8 mouse cellular contexts compared by ENCODE assay signal in the genomic region with DNA sequence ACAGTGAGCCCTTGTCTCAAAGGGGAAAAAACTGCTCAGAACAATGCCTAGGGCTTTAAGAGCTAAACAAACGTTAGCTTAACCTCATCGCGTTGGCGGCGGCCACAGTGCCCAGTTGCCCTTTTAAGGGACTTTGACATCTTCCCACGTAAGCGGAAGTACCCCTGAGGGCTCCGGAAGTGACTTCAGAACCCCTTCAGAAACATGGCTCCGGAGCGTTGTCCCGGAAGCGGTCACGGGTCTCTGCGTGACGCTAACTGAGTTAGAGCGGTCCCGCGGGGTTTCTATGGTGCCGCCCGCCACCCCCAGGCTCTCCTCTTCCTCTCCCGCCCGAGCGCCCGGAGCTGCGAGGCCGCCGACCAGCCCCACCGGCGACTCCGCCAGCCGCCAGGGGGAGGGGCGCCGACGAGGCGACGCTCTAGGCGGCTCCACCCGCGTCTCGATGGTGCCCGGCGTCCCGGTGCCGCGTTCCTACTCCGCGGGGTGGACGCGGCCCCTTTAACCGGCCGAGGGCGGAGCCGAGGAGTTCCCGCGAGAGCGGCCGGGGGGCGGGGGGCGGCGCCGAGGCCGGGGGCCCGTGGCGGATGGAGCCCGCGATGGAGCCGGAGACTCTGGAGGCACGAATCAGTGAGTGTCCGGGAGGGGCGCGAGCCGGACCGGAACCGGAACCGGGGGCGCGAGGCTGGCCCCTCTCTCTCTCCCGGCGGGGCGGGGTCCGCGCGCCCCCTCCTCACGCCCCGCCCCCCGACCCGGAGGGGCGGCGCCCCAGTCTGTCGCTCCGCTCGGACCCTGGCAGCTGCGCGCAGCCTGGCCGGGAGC. TPM values are rescaled to one million over a fixed set of nuclear protein-coding genes. Genes with fewer than 3 reads are reported as not detected.
DNase-seq lines count a peak whose midpoint lies in the region; ATAC-seq and TF ChIP-seq lines count a peak whose summit lies in the region.

Gene Gga1, plus strand, starts transcription at position 200 of the 819 bp plus-strand sequence.

- DNase-seq in CD8-positive naive resting alpha-beta T cell, adult 2 months (ENCODE audit: low read depth in 2 of 2, low spot score in 2 of 2), result peak; percentile 94
- DNase-seq in c-Kit-positive CD71-negative TER-119-negative erythroid progenitor cells, embryonic 14.5 days (ENCODE audit: low read depth), result peak; percentile 95
- DNase-seq in forebrain, embryonic 10.5 days (ENCODE audit: extremely low spot score, low spot score), result peak; percentile 98
- peak; percentile 95 to 97 for DNase-seq in kidney, postnatal 25 days
- peak; percentile 80 to 84 (median 84) for DNase-seq in liver, embryonic 14.5 days (ENCODE audit: low read depth in 3 of 3, low spot score in 3 of 3)
- peak; percentile 95 for DNase-seq in neural tube, embryonic 11.5 days (ENCODE audit: low spot score)
- peak; percentile 94 for DNase-seq in stomach, postnatal 0 days (ENCODE audit: low spot score)

- H3K4me3 ChIP-seq in forebrain, embryonic 10.5 days, result peak within 1 kb of the TSS; percentile 77
- H3K4me3 ChIP-seq in heart, embryonic 15.5 days, result peak within 1 kb of the TSS; percentile 88
- H3K4me3 ChIP-seq in liver, embryonic 14.5 days (ENCODE audit: insufficient read depth in 1 of 2, low read depth in 2 of 2, low read length in 2 of 2), result peak within 1 kb of the TSS; percentile 88 to 97
- peak within 1 kb of the TSS; percentile 74 for H3K4me3 ChIP-seq in neural tube, embryonic 11.5 days (ENCODE audit: low read depth, low read length)
- H3K4me3 ChIP-seq in stomach, postnatal 0 days (ENCODE audit: low read depth, low read length), result peak within 1 kb of the TSS; percentile 63

- no peaks in the 10 kb centered on the region for H3K9me3 ChIP-seq in forebrain, embryonic 10.5 days
- no peaks in the 10 kb centered on the region for H3K9me3 ChIP-seq in heart, embryonic 15.5 days (replicated peaks)
- no peaks in the 10 kb centered on the region for H3K9me3 ChIP-seq in liver, embryonic 14.5 days (ENCODE audit: control insufficient read depth, low read length)
- no peaks in the 10 kb centered on the region for H3K9me3 ChIP-seq in neural tube, embryonic 11.5 days (ENCODE audit: control insufficient read depth, low read length)
- no peaks in the 10 kb centered on the region for H3K9me3 ChIP-seq in stomach, postnatal 0 days (ENCODE audit: control insufficient read depth, low read length)

- ATAC-seq in heart, embryonic 15.5 days (replicated peaks; ENCODE audit: insufficient number of reproducible peaks, insufficient read depth, low FRiP score, low read depth), result peak; percentile 92
- ATAC-seq in liver, embryonic 14.5 days (ENCODE audit: insufficient read depth), result peak; percentile 90
- ATAC-seq in neural tube, embryonic 11.5 days (ENCODE audit: insufficient read depth, low FRiP score, low TSS enrichment), result peak; percentile 89
- peak; percentile 88 for ATAC-seq in stomach, postnatal 0 days (ENCODE audit: low FRiP score, low TSS enrichment)

- peaks cover 55% of the 10 kb centered on the region for H3K4me1 ChIP-seq in forebrain, embryonic 10.5 days
- peaks cover 37% of the 10 kb centered on the region for H3K4me1 ChIP-seq in heart, embryonic 15.5 days (replicated peaks)
- H3K4me1 ChIP-seq in liver, embryonic 14.5 days (replicated peaks; ENCODE audit: control insufficient read depth in 2 of 2, insufficient read depth in 2 of 2, low read length in 1 of 2), result peaks cover 16 to 20% of the 10 kb centered on the region in 2 experiments
- peaks cover 6% of the 10 kb centered on the region; the same call in 1 of the 2 replicates for H3K4me1 ChIP-seq in neural tube, embryonic 11.5 days (ENCODE audit: control insufficient read depth, insufficient read depth, low read length)
- peaks cover 7% of the 10 kb centered on the region for H3K4me1 ChIP-seq in stomach, postnatal 0 days (replicated peaks; ENCODE audit: control insufficient read depth, insufficient read depth)

- WGBS in forebrain, embryonic 10.5 days, result under 1% methylated on average over 82 of the region's 95 CpGs
- under 1% methylated on average over 69 of the region's 95 CpGs for WGBS in heart, embryonic 15.5 days
- under 1% methylated on average over 75 of the region's 95 CpGs for WGBS in liver, embryonic 14.5 days (ENCODE audit: insufficient replicate concordance)
- under 1% methylated on average over 72 of the region's 95 CpGs for WGBS in neural tube, embryonic 11.5 days
- WGBS in stomach, postnatal 0 days, result under 1% methylated on average over 67 of the region's 95 CpGs

- TF ChIP-seq EP300 in liver, embryonic 14.5 days (IDR thresholded peaks at IDR 0.05; ENCODE audit: low read depth), result peak; percentile 51
- peak; percentile 68 for TF ChIP-seq EP300 in stomach, postnatal 0 days (optimal IDR thresholded peaks at IDR 0.05)

- H3K27me3 ChIP-seq in forebrain, embryonic 10.5 days (ENCODE audit: poor library complexity, severe bottlenecking), result no peaks in the 10 kb centered on the region
- H3K27me3 ChIP-seq in heart, embryonic 15.5 days, result no peaks in the 10 kb centered on the region
- H3K27me3 ChIP-seq in liver, embryonic 14.5 days (ENCODE audit: control insufficient read depth, insufficient read depth, low read length), result no peaks in the 10 kb centered on the region
- H3K27me3 ChIP-seq in neural tube, embryonic 11.5 days (ENCODE audit: control insufficient read depth, insufficient read depth, low read length), result no peaks in the 10 kb centered on the region
- H3K27me3 ChIP-seq in stomach, postnatal 0 days (ENCODE audit: control insufficient read depth, insufficient read depth, low read length), result no peaks in the 10 kb centered on the region

- H3K9ac ChIP-seq in heart, embryonic 15.5 days, result peak within 1 kb of the TSS; percentile 91
- H3K9ac ChIP-seq in liver, embryonic 14.5 days (replicated peaks), result peak within 1 kb of the TSS; percentile 91
- peak within 1 kb of the TSS; percentile 88 for H3K9ac ChIP-seq in neural tube, embryonic 11.5 days (ENCODE audit: low read length)
- peak within 1 kb of the TSS; percentile 82 for H3K9ac ChIP-seq in stomach, postnatal 0 days (ENCODE audit: low read length)

- peak within 1 kb of the TSS; percentile 81 for H3K4me2 ChIP-seq in heart, embryonic 15.5 days
- H3K4me2 ChIP-seq in liver, embryonic 14.5 days (ENCODE audit: low read depth), result peak within 1 kb of the TSS; percentile 98
- peak within 1 kb of the TSS; percentile 88 for H3K4me2 ChIP-seq in neural tube, embryonic 11.5 days (ENCODE audit: low read depth)
- peak within 1 kb of the TSS; percentile 68 for H3K4me2 ChIP-seq in stomach, postnatal 0 days (replicated peaks; ENCODE audit: low read depth)

- peak within 1 kb of the TSS; percentile 99 for H3K27ac ChIP-seq in forebrain, embryonic 10.5 days
- H3K27ac ChIP-seq in heart, embryonic 15.5 days, result peak within 1 kb of the TSS; percentile 100
- H3K27ac ChIP-seq in liver, embryonic 14.5 days, result peak within 1 kb of the TSS; percentile 89
- peak within 1 kb of the TSS; percentile 98 for H3K27ac ChIP-seq in neural tube, embryonic 11.5 days (ENCODE audit: low read depth, low read length)
- H3K27ac ChIP-seq in stomach, postnatal 0 days (replicated peaks), result peak within 1 kb of the TSS; percentile 99

- TF ChIP-seq CTCF in liver, embryonic 14.5 days (IDR thresholded peaks at IDR 0.05; ENCODE audit: low read depth), result peak; percentile 29
- TF ChIP-seq CTCF in stomach, postnatal 0 days (IDR thresholded peaks at IDR 0.05; ENCODE audit: low read depth), result peak; percentile 29

- peaks cover 30% of the 10 kb centered on the region for H3K36me3 ChIP-seq in forebrain, embryonic 10.5 days (replicated peaks)
- H3K36me3 ChIP-seq in heart, embryonic 15.5 days, result peaks cover 14% of the 10 kb centered on the region
- peaks cover 5% of the 10 kb centered on the region; the same call in 1 of the 2 replicates for H3K36me3 ChIP-seq in liver, embryonic 14.5 days (replicated peaks; ENCODE audit: control insufficient read depth, insufficient read depth, low read depth)
- no peaks in the 10 kb centered on the region for H3K36me3 ChIP-seq in neural tube, embryonic 11.5 days (ENCODE audit: control insufficient read depth, insufficient read depth, low read length)
- H3K36me3 ChIP-seq in stomach, postnatal 0 days (ENCODE audit: control insufficient read depth, insufficient read depth, low read length), result peaks cover 13% of the 10 kb centered on the region

RNA-seq across cellular contexts. Expression of gene Gga1, which starts in this region (rescaled TPM):
- polyA plus RNA-seq in forebrain, embryonic 10.5 days (2016; fragmentation: Nextera tagmentation; extraction: Ambion mirVana), result 46.8 and 52.6 TPM in 2 replicates
- 39.7 and 48.4 TPM in 2 replicates for polyA plus RNA-seq in heart, embryonic 15.5 days (2015; fragmentation: Nextera tagmentation; extraction: Ambion mirVana)
- polyA plus RNA-seq in liver, embryonic 14.5 days (2012; rRNA removed), result 16.6 and 19.1 TPM in 2 replicates
- 13.6 and 15.6 TPM in 2 replicates for polyA plus RNA-seq in liver, embryonic 14.5 days (2014; fragmentation: Nextera tagmentation; extraction: Ambion mirVana)
- polyA plus RNA-seq in neural tube, embryonic 11.5 days (2014; fragmentation: Nextera tagmentation; extraction: Ambion mirVana), result 36.4 and 37.0 TPM in 2 replicates
- polyA plus RNA-seq in stomach, postnatal 0 days (2015; fragmentation: Nextera tagmentation; extraction: Ambion mirVana), result 35.6 and 39.3 TPM in 2 replicates

Comparison
In these comparisons a context has a peak if more than half of its experiments do, and no peak if none do; other contexts are left out.
1. Peak in every context shown above with its lines: DNase-seq, ATAC-seq, H3K4me3 ChIP-seq and H3K27ac ChIP-seq.